Mouse (Mus musculus) naive thymus-derived CD4-positive, alpha-beta T cell, adult 2 months (primary cell): ENCODE results near the gene Gnao1.

Source experiments
- DNase-seq: peaks from one replicate; pipeline ENCODE4 v3.0.0-alpha.2; 2011; ENCODE audit warnings: low read depth

Gene Gnao1

GRCm38 (mm10) chr8:93809686-93810027 lies at the start of gene Gnao1:
Gene Gnao1, plus strand, starts transcription at chr8:93809966.
- no peak for DNase-seq

GRCm38 (mm10) chr8:93777605-93778004 lies 32.2 kb upstream of the Gnao1 start:
- DNase-seq: no peak

GRCm38 (mm10) chr8:93809226-93809625 lies 540 bp upstream of the Gnao1 start:
- DNase-seq: no peak

GRCm38 (mm10) chr8:93810028-93810858 lies 477 bp downstream of the Gnao1 start:
- DNase-seq: peak; percentile 3

- no peak for DNase-seq
Observed at GRCm38 (mm10) chr8:93810859-93811602, 1.3 kb downstream of the Gnao1 start.

GRCm38 (mm10) chr8:93811719-93812475 lies 2.1 kb downstream of the Gnao1 start:
- DNase-seq: no peak

- DNase-seq: no peak
Observed at GRCm38 (mm10) chr8:93812566-93813404, 3.0 kb downstream of the Gnao1 start.

- no peak for DNase-seq
Observed at GRCm38 (mm10) chr8:93813405-93813761, 3.6 kb downstream of the Gnao1 start.

- no peak for DNase-seq
Observed at GRCm38 (mm10) chr8:93814266-93814665, 4.5 kb downstream of the Gnao1 start.

- DNase-seq: no peak
Observed at GRCm38 (mm10) chr8:93816226-93816625, 6.5 kb downstream of the Gnao1 start.

GRCm38 (mm10) chr8:93817366-93817765 lies 7.6 kb downstream of the Gnao1 start:
- no peak for DNase-seq

- DNase-seq: no peak
Observed at GRCm38 (mm10) chr8:93819929-93820328, 10.2 kb downstream of the Gnao1 start.

GRCm38 (mm10) chr8:93821327-93821726 lies 11.6 kb downstream of the Gnao1 start:
- DNase-seq: no peak

- no peak for DNase-seq
Observed at GRCm38 (mm10) chr8:93825317-93825716, 15.6 kb downstream of the Gnao1 start.

GRCm38 (mm10) chr8:93830626-93831025 lies 20.9 kb downstream of the Gnao1 start:
- DNase-seq: no peak

- no peak for DNase-seq
Observed at GRCm38 (mm10) chr8:93835771-93836170, 26.0 kb downstream of the Gnao1 start.

- no peak for DNase-seq
Observed at GRCm38 (mm10) chr8:93839113-93839512, 29.3 kb downstream of the Gnao1 start.

GRCm38 (mm10) chr8:93840486-93840885 lies 30.7 kb downstream of the Gnao1 start:
- DNase-seq: no peak

GRCm38 (mm10) chr8:93840956-93841752 lies 31.4 kb downstream of the Gnao1 start:
- no peak for DNase-seq

- no peak for DNase-seq
Observed at GRCm38 (mm10) chr8:93842574-93842973, 32.8 kb downstream of the Gnao1 start.
